Mouse (Mus musculus) limb, embryonic 11.5 days (tissue): Measurements from ENCODE around the gene Sez6l. TPM values are rescaled to one million over a fixed set of nuclear protein-coding genes. Genes with fewer than 3 reads are reported as not detected.

Experiments
- ATAC-seq: fragments of 200-750 bp; cut with Nextera tagmentation; 2 replicates; pipeline ENCODE4 v1.8.0; 2017; ENCODE audit warnings: low read depth; ENCODE audit not compliant: insufficient number of reproducible peaks, low FRiP score, low TSS enrichment
- DNase-seq: peaks from one replicate; pipeline ENCODE4 v3.0.0-alpha.2; 2015; ENCODE audit warnings: low spot score
- H3K27ac ChIP-seq: fragments of 300-500 bp; sonication (generic); replicated peaks from 2 replicates; pipeline ENCODE4 v1.5.1; 2014; ENCODE audit warnings: low read depth, mild to moderate bottlenecking, low read length
- H3K27me3 ChIP-seq: fragments of 300-500 bp; sonication (generic); 2 replicates; pipeline ENCODE4 v1.6.1; 2014; ENCODE audit warnings: mild to moderate bottlenecking, low read length, mixed read lengths; ENCODE audit not compliant: control insufficient read depth, insufficient read depth
- H3K36me3 ChIP-seq: fragments of 300-500 bp; sonication (generic); 2 replicates; pipeline ENCODE4 v1.6.1; 2014; ENCODE audit warnings: mild to moderate bottlenecking, low read length, moderate library complexity, mixed read lengths; ENCODE audit not compliant: control insufficient read depth, insufficient read depth
- H3K4me1 ChIP-seq: fragments of 300-500 bp; sonication (generic); 2 replicates; pipeline ENCODE4 v1.6.1; 2014; ENCODE audit warnings: low read length, mixed read lengths; ENCODE audit not compliant: control insufficient read depth, insufficient read depth
- H3K4me2 ChIP-seq: fragments of 300-500 bp; sonication (generic); 2 replicates; pipeline ENCODE4 v1.6.1; 2014; ENCODE audit warnings: low read depth, mild to moderate bottlenecking, moderate library complexity; ENCODE audit not compliant: severe bottlenecking
- H3K4me3 ChIP-seq: fragments of 300-500 bp; sonication (generic); 2 replicates; pipeline ENCODE4 v1.5.1; 2014; ENCODE audit warnings: low read depth, low read length
- H3K9ac ChIP-seq: fragments of 300-500 bp; sonication (generic); 2 replicates; pipeline ENCODE4 v1.6.1; 2014; ENCODE audit warnings: mild to moderate bottlenecking, low read length
- H3K9me3 ChIP-seq: fragments of 300-500 bp; sonication (generic); 2 replicates; pipeline ENCODE4 v1.6.1; 2016; ENCODE audit warnings: low read length; ENCODE audit not compliant: control insufficient read depth
- WGBS: fragments of 180-500 bp; shearing (Covaris S2); extraction: QIAGEN DNeasy Blood & Tissue Kit; methylation state at CpG from one replicate; pipeline ENCODE4 v1.1.7; 2014; 5-methylcytosine and 5-hydroxymethylcytosine counted together
- polyA plus RNA-seq: library from polyadenylated mRNA; unstranded; fragments of >200 nt; fragmentation: Nextera tagmentation; extraction: Ambion mirVana; gene quantifications from 2 replicates; pipeline ENCODE4 v1.2.1, GENCODE M21; 2014

Sez6l gene
- polyA plus RNA-seq, 1 experiment from 2014 or later = 0.13 TPM

- ATAC-seq (no peak), DNase-seq (no peak)
- Histone ChIP-seq H3K9me3 (no peaks in the 10 kb centered on the region), H3K4me1 (peaks cover 13% of the 10 kb centered on the region), H3K9ac (no peak overlapping the region), H3K27ac (no peak overlapping the region), H3K4me3 (no peak overlapping the region), H3K27me3 (no peaks in the 10 kb centered on the region), H3K36me3 (no peaks in the 10 kb centered on the region), H3K4me2 (no peak overlapping the region)
- WGBS = 78% methylated on average over 5 of the region's 5 CpGs
Measured at GRCm38 (mm10) chr5:112525271-112525670, 51.7 kb downstream of the Sez6l start.

- no peak overlapping the region for H3K4me3 ChIP-seq
- ATAC-seq = no peak
- no peak overlapping the region for H3K4me2 ChIP-seq
- H3K4me1 ChIP-seq = peaks cover 13% of the 10 kb centered on the region
- no peaks in the 10 kb centered on the region for H3K27me3 ChIP-seq
- DNase-seq = no peak
- H3K27ac ChIP-seq = no peak overlapping the region
- H3K36me3 ChIP-seq = no peaks in the 10 kb centered on the region
- H3K9me3 ChIP-seq = no peaks in the 10 kb centered on the region
- H3K9ac ChIP-seq = no peak overlapping the region
- WGBS = 93% methylated on average over 2 of the region's 2 CpGs
Measured at GRCm38 (mm10) chr5:112523796-112524195, 53.2 kb downstream of the Sez6l start.

GRCm38 (mm10) chr5:112523331-112523730, 53.7 kb downstream of the Sez6l start:
- H3K9ac ChIP-seq = no peak overlapping the region
- DNase-seq (no peak), ATAC-seq (no peak)
- no peaks in the 10 kb centered on the region for H3K27me3 ChIP-seq
- no peaks in the 10 kb centered on the region for H3K9me3 ChIP-seq
- no peaks in the 10 kb centered on the region for H3K36me3 ChIP-seq
- no peak overlapping the region for H3K4me3 ChIP-seq
- H3K4me2 ChIP-seq = no peak overlapping the region
- no peak overlapping the region for H3K27ac ChIP-seq
- WGBS = 85% methylated on average over 4 of the region's 4 CpGs
- peaks cover 13% of the 10 kb centered on the region for H3K4me1 ChIP-seq

- Histone ChIP-seq H3K4me1 (peaks cover 13% of the 10 kb centered on the region), H3K4me3 (no peak overlapping the region), H3K36me3 (no peaks in the 10 kb centered on the region), H3K9ac (no peak overlapping the region), H3K27ac (0 out of 2 replicates have a peak overlapping the region, but pooled peaks have one; percentile 3), H3K4me2 (no peak overlapping the region; the same call in 1 of the 2 replicates), H3K9me3 (no peaks in the 10 kb centered on the region), H3K27me3 (no peaks in the 10 kb centered on the region)
- 16% methylated on average over 19 of the region's 19 CpGs for WGBS
- ATAC-seq (no peak), DNase-seq (no peak)
Measured at GRCm38 (mm10) chr5:112521703-112522527, 55.1 kb downstream of the Sez6l start.

GRCm38 (mm10) chr5:112520826-112521702, 55.9 kb downstream of the Sez6l start:
- 0 out of 2 replicates have a peak overlapping the region, but pooled peaks have one; percentile 3 for H3K27ac ChIP-seq
- no peak overlapping the region for H3K4me3 ChIP-seq
- WGBS = 15% methylated on average over 8 of the region's 8 CpGs
- no peak overlapping the region for H3K9ac ChIP-seq
- no peak overlapping the region for H3K4me2 ChIP-seq
- peak; percentile 56 for ATAC-seq
- no peaks in the 10 kb centered on the region for H3K27me3 ChIP-seq
- no peaks in the 10 kb centered on the region for H3K36me3 ChIP-seq
- peaks cover 13% of the 10 kb centered on the region for H3K4me1 ChIP-seq
- DNase-seq = peak; percentile 61
- no peaks in the 10 kb centered on the region for H3K9me3 ChIP-seq

- H3K9ac ChIP-seq = no peak overlapping the region
- no peak overlapping the region for H3K27ac ChIP-seq
- H3K27me3 ChIP-seq = no peaks in the 10 kb centered on the region
- no peak overlapping the region for H3K4me3 ChIP-seq
- H3K9me3 ChIP-seq = no peaks in the 10 kb centered on the region
- peaks cover 13% of the 10 kb centered on the region for H3K4me1 ChIP-seq
- H3K36me3 ChIP-seq = no peaks in the 10 kb centered on the region
- no peak for ATAC-seq
- DNase-seq = no peak
- WGBS = 82% methylated on average over 2 of the region's 2 CpGs
- no peak overlapping the region for H3K4me2 ChIP-seq
Measured at GRCm38 (mm10) chr5:112518773-112519172, 58.2 kb downstream of the Sez6l start.

GRCm38 (mm10) chr5:112517454-112517853, 59.5 kb downstream of the Sez6l start:
- 87% methylated on average over 9 of the region's 9 CpGs for WGBS
- Histone ChIP-seq H3K4me1 (peaks cover 13% of the 10 kb centered on the region), H3K27me3 (no peaks in the 10 kb centered on the region), H3K27ac (no peak overlapping the region), H3K9me3 (no peaks in the 10 kb centered on the region), H3K4me2 (no peak overlapping the region), H3K9ac (no peak overlapping the region), H3K36me3 (no peaks in the 10 kb centered on the region), H3K4me3 (no peak overlapping the region)
- ATAC-seq = no peak
- no peak for DNase-seq

- no peak for ATAC-seq
- peaks cover 9% of the 10 kb centered on the region for H3K4me1 ChIP-seq
- 86% methylated on average over 3 of the region's 3 CpGs for WGBS
- no peaks in the 10 kb centered on the region for H3K27me3 ChIP-seq
- no peak overlapping the region for H3K4me2 ChIP-seq
- H3K9ac ChIP-seq = no peak overlapping the region
- H3K36me3 ChIP-seq = no peaks in the 10 kb centered on the region
- no peak overlapping the region for H3K4me3 ChIP-seq
- H3K9me3 ChIP-seq = no peaks in the 10 kb centered on the region
- H3K27ac ChIP-seq = no peak overlapping the region
- no peak for DNase-seq
Measured at GRCm38 (mm10) chr5:112516527-112516926, 60.5 kb downstream of the Sez6l start.
